Mouse (Mus musculus) G1E (cell line): ENCODE measurements around the gene Nfrkb. TPM values are rescaled to one million over a fixed set of nuclear protein-coding genes. Genes with fewer than 3 reads are reported as not detected.

Source experiments
- ATAC-seq: 2 replicates; pipeline ENCODE4 v1.8.0; 2016; ENCODE audit warnings: mild to moderate bottlenecking; ENCODE audit not compliant: insufficient number of reproducible peaks, poor library complexity, low FRiP score, severe bottlenecking; ENCODE audit errors: extremely low read depth
- DNase-seq: peaks from one replicate; pipeline ENCODE4 v3.0.0; 2012; ENCODE audit warnings: low spot score
- H3K27me3 ChIP-seq: 2 replicates; pipeline ENCODE4 v1.6.1; 2012; ENCODE audit warnings: mild to moderate bottlenecking, low read length, inconsistent platforms; ENCODE audit not compliant: insufficient read depth
- H3K36me3 ChIP-seq: replicated peaks from 2 replicates; pipeline ENCODE3; 2012; ENCODE audit warnings: mild to moderate bottlenecking, inconsistent platforms
- H3K4me1 ChIP-seq: 2 replicates; pipeline ENCODE4 v1.6.1; 2012; ENCODE audit warnings: low read depth, low read length, inconsistent platforms, mixed read lengths; ENCODE audit not compliant: insufficient read depth
- H3K4me3 ChIP-seq: 2 replicates; pipeline ENCODE4 v1.5.1; 2012; ENCODE audit warnings: low read depth, mild to moderate bottlenecking, inconsistent platforms, low read length, moderate library complexity, mixed read lengths
- H3K9me3 ChIP-seq: replicated peaks from 2 replicates; pipeline ENCODE4 v1.6.1; 2012; ENCODE audit warnings: inconsistent platforms
- CTCF ChIP-seq: IDR thresholded peaks from 2 replicates; pipeline ENCODE4 v1.5.1; 2012; ENCODE audit warnings: low read depth, low read length, inconsistent platforms, mixed read lengths
- GATA1 ChIP-seq: IDR thresholded peaks from 2 replicates; pipeline ENCODE4 v1.6.1; 2012; ENCODE audit warnings: borderline replicate concordance, low read length, inconsistent platforms, mixed read lengths
- GATA2 ChIP-seq: IDR thresholded peaks from 2 replicates; pipeline ENCODE4 v1.6.1; 2012; ENCODE audit warnings: low read depth, low read length, inconsistent platforms, borderline replicate concordance
- POLR2AphosphoS5 ChIP-seq: IDR thresholded peaks from 2 replicates; pipeline ENCODE4 v1.6.1; 2012; ENCODE audit warnings: low read depth, low read length, inconsistent platforms; ENCODE audit not compliant: insufficient replicate concordance
- TAL1 ChIP-seq: conservative IDR thresholded peaks from 2 replicates; pipeline ENCODE4 v1.6.1; 2012; ENCODE audit warnings: low read depth, low read length, inconsistent platforms, mixed read lengths
- polyA plus RNA-seq: library from polyadenylated mRNA; stranded (reverse); fragments of >175 nt; gene quantifications from 2 replicates; pipeline ENCODE4 v1.2.3, GENCODE M21; 2012
- total RNA-seq, 2 experiments: library from RNA; stranded (forward) in 1 of 2; stranded (reverse) in 1 of 2; fragments of 200-1000 nt in 1 of 2; fragments of >200 nt in 1 of 2; fragmentation: Nextera tagmentation in 1 of 2; gene quantifications; 2 replicates each; pipeline ENCODE4 v1.2.3; 2014 to 2017

Nfrkb gene
- total and polyA plus RNA-seq, 3 experiments = 21.2 to 39.9 (median 23.8) TPM

- H3K27me3 ChIP-seq = no peaks in the 10 kb centered on the region
- H3K4me1 ChIP-seq = no peaks in the 10 kb centered on the region; the same call in 1 of the 2 replicates
- H3K4me3 ChIP-seq = no peak overlapping the region
- H3K36me3 ChIP-seq = peaks cover 73% of the 10 kb centered on the region
- ATAC-seq (no peak), DNase-seq (no peak)
- H3K9me3 ChIP-seq = no peaks in the 10 kb centered on the region
- TF ChIP-seq GATA1 (no peak), CTCF (no peak), TAL1 (no peak), POLR2AphosphoS5 (no peak), GATA2 (no peak)
These were observed 32.5 kb upstream of the Nfrkb start for GRCm38 (mm10) chr9:31353518-31353917.

GRCm38 (mm10) chr9:31354051-31354450, 31.9 kb upstream of the Nfrkb start:
- ATAC-seq = no peak
- no peak for DNase-seq

GRCm38 (mm10) chr9:31363698-31364609, 22.0 kb upstream of the Nfrkb start:
- no peak for TF ChIP-seq GATA2
- no peak for TF ChIP-seq GATA1
- no peak for TF ChIP-seq POLR2AphosphoS5
- no peak for TF ChIP-seq TAL1
- TF ChIP-seq CTCF = no peak
- DNase-seq (no peak), ATAC-seq (no peak)
- Histone ChIP-seq H3K9me3 (no peaks in the 10 kb centered on the region), H3K27me3 (no peaks in the 10 kb centered on the region), H3K4me3 (no peak overlapping the region), H3K4me1 (no peaks in the 10 kb centered on the region), H3K36me3 (peaks cover 67% of the 10 kb centered on the region)

More at GRCm38 (mm10) chr9:31354051-31354450, 31.9 kb upstream of the Nfrkb start:
- Histone ChIP-seq H3K27me3 (no peaks in the 10 kb centered on the region), H3K9me3 (no peaks in the 10 kb centered on the region), H3K36me3 (peaks cover 74% of the 10 kb centered on the region), H3K4me3 (no peak overlapping the region), H3K4me1 (no peaks in the 10 kb centered on the region; the same call in 1 of the 2 replicates)
- no peak for TF ChIP-seq GATA1

- no peak for ATAC-seq
- Histone ChIP-seq H3K4me1 (no peaks in the 10 kb centered on the region), H3K4me3 (no peak overlapping the region), H3K36me3 (peaks cover 60% of the 10 kb centered on the region), H3K9me3 (no peaks in the 10 kb centered on the region), H3K27me3 (no peaks in the 10 kb centered on the region)
- no peak for DNase-seq
- TF ChIP-seq CTCF (no peak), POLR2AphosphoS5 (no peak), GATA1 (no peak), TAL1 (no peak), GATA2 (no peak)
These were observed 20.9 kb upstream of the Nfrkb start for GRCm38 (mm10) chr9:31365086-31365485.

GRCm38 (mm10) chr9:31371740-31372139, 14.3 kb upstream of the Nfrkb start:
- TF ChIP-seq POLR2AphosphoS5 (no peak), GATA2 (no peak), TAL1 (no peak), GATA1 (no peak), CTCF (no peak)
- Histone ChIP-seq H3K27me3 (no peaks in the 10 kb centered on the region), H3K9me3 (no peaks in the 10 kb centered on the region), H3K4me1 (no peaks in the 10 kb centered on the region), H3K36me3 (peaks cover 28% of the 10 kb centered on the region), H3K4me3 (no peak overlapping the region)
- ATAC-seq (no peak), DNase-seq (no peak)

- Histone ChIP-seq H3K36me3 (peaks cover 18% of the 10 kb centered on the region), H3K27me3 (no peaks in the 10 kb centered on the region), H3K9me3 (no peaks in the 10 kb centered on the region), H3K4me1 (no peaks in the 10 kb centered on the region), H3K4me3 (no peak overlapping the region)
- DNase-seq (no peak), ATAC-seq (no peak)
- TF ChIP-seq GATA1 (no peak), CTCF (no peak), TAL1 (no peak), POLR2AphosphoS5 (no peak), GATA2 (no peak)
These were observed 9.3 kb upstream of the Nfrkb start for GRCm38 (mm10) chr9:31376661-31377060.
